Mouse (Mus musculus) large intestine, adult 2 months (tissue): ENCODE data around the gene Dixdc1. TPM values are rescaled to one million over a fixed set of nuclear protein-coding genes. Genes with fewer than 3 reads are reported as not detected.

Experiments
- DNase-seq: peaks from one replicate; pipeline ENCODE4 v3.0.0-alpha.2; 2012; ENCODE audit warnings: low read depth, low spot score
- WGBS: fragments of 180-500 bp; shearing (Covaris S2); methylation state at CpG from one replicate; pipeline ENCODE4 v1.1.7; 2018; 5-methylcytosine and 5-hydroxymethylcytosine counted together
- polyA plus RNA-seq: library from polyadenylated mRNA; depleted of rRNA; stranded (reverse); fragments of >200 nt; gene quantifications from 2 replicates; pipeline ENCODE4 v1.2.3, GENCODE M21; 2012

The Dixdc1 gene
- polyA plus RNA-seq, 1 experiment, result 0.84 TPM

DNA sequence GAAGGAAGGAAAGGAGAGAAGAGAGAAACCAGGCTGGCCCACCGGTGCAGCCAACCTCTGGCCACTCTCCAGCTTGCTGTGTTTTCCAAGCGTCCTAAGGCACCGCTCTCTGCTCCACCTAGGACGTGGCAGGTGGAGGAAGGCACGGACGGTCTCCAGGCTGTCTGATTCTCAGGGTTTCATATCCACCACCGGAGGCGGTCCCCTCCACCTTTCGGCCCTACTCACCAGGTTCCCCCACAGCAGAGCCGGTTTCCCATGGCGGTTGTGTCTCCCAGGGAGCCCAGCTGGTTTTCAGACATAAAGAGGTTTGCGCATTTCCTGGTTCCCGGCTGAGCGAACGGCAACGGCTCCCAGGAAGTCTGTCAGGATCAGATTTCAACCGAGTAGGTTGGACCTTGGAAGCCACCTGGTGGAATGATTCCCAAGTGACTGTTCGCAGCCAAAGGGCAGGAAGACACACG is 6.9 kb upstream of the Dixdc1 start, which contains the start of gene 2310030G06Rik:
Gene 2310030G06Rik, minus strand, starts transcription at position 323 of the 464 bp plus-strand sequence.
- 9% methylated on average over 19 of the region's 19 CpGs for WGBS
- DNase-seq, result peak; percentile 70

DNA sequence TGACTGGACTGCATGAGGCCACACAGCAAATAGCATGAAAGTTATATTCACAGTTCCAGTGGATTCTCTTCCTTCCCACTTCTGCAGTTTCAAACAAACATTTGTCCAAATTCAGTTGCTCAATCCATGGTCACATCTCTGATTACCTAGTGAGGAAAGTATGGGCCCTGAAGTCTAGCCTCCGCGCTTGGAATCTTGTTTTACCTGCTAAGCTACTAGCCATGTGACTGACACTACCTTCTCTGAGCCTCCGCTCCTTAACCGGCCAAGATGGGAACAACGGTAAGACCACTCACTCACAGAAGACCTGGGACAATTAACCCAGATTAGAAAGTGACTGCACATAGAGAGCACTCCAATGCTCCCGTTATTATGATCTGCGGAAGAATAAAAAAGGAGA is 6.5 kb upstream of the Dixdc1 start:
- no peak for DNase-seq
- WGBS, result 16% methylated on average over 7 of the region's 7 CpGs

DNA sequence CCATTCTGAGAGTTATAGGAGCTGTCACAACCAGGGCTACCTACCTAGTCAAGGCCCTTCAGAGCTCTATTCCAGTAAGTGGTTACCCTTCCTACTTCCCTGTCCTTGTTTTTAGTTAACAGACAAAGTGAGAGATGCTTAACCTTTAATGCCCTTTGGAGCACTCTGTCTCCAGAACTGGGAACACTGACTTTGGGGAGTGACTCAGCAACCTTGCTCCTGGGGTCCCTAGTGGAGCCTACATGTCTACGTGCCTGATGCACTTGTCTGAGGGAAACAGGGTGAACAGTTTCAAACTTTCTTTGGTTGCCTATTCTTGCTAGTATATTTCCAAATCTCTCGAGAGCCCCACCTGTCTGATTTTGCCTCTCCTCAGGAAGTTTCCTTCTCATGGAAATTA is 3.4 kb upstream of the Dixdc1 start:
- no peak for DNase-seq
- 75% methylated on average over 2 of the region's 2 CpGs for WGBS

DNA sequence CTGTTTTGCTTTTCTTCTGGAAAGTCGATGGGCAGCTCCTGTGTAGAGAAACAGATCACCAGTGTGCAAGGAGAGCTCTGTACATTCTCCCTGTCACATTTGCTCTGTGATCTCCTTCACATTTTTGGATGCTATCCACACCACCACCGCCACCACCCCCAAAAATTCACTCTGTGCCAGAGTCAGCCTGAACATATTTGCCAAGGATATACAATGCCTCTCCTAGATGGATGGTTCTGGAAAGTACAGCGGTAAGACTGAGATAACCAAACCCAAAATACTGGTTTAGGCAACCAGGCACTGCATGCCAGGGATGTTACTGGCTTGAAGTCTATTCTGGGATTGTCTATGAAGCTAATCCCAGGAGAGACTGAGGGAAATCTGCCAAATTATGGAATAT is 2.9 kb upstream of the Dixdc1 start:
- no peak for DNase-seq
- WGBS, result 76% methylated on average over 3 of the region's 3 CpGs

DNA sequence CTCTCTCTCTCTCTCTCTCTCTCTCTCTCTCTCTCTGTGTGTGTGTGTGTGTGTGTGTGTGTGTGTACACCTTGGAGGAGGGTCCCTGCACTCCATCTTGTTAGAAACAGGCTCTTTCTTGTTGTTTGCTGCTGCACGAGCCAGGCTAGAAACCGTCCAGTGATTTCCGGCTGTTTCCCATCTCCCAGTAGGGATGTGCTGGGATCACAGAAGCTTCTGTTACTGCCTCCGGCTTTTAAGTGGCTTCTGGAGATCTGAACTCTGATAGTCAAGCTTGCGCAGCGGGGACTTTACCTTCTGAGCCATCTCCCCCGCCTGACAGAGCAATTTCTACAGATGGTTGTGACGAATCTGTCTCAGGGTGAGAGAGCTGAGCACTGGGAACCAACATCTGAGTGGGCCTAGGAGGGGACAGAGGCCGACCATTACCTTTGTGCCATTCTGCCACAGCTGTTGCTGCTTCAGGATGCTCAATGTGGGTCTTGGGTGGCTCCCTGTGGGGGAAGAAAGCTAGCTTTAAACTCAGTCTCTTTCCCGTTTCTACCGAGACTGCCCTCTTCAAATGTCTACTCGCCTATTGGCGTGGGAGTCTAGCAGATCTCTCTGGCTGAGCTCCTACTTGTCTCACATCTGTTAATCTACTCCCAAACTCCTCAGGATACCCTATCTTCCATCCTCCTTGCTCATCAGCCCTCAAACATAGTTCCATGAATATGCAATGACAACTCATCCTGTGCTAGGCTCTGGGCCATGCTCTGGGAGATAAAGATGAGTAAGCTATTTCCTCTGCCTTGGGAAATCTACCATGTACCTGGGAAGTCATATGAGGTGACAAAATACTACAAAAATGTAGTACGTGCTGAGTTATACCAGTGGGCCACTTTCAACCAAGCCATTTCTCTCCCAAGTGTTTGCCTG is 1.8 kb upstream of the Dixdc1 start:
- 92% methylated on average over 14 of the region's 14 CpGs for WGBS
- DNase-seq, result no peak

DNA sequence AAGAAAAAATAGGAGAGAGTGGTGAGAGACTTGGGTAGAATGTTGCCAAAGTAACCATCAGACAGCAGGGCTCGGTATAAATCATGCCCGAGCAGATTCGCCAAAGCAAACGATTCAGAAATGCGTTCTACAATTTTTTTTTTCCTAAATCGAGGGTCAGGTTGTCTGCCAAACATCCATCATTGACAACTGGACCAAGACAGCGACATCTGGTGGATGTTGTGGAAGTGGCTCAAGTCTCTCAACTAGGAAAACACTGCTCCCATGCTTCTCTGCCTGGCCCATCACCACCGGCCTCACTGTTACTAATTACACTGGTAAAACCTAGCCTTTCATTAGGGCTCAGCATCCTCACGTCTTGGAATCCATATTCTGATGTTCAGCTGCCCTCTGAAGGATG is 4.3 kb downstream of the Dixdc1 start:
- under 1% methylated on average over 9 of the region's 9 CpGs for WGBS
- DNase-seq, result peak; percentile 35

DNA sequence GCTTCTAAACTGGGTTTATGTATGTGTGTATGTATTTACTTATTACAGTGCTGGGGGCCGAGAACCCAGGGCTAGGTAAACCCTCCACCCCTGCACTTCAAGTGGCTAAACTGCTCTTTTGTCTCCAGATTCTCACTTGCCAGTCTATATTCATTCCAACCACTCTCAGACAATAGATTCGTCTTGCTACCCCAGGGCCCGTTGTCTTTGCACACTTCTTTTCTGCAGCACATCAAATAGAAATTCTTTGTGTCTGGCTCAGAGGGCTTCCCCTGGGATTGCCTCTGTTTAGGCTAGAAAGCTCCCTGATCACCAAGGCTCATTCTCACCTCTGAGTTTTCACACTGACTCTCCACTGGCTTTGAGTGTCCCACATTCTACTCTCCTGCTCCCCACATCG is 6.8 kb downstream of the Dixdc1 start:
- 53% methylated on average over 4 of the region's 4 CpGs for WGBS
- DNase-seq, result no peak

DNA sequence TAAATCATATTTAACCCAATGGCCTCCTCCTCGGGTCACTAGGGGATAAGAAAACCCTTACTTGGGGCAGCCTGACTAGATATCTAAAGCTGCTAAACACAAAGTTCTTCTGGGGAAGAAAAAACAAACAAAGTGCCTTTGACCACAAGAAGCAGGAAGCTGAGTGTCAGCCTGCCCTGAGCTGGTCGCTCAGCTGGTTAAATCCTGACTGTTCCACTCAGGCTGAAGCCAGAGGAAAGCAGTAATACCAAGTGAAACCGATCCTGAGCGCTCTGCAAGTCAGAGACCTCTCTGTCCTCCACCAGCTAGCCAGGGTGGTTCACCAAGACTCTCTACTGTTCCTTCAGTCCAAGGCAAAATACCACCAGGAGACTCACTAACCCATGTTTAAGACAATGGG is 9.7 kb downstream of the Dixdc1 start:
- DNase-seq, result no peak
- 55% methylated on average over 4 of the region's 4 CpGs for WGBS

DNA sequence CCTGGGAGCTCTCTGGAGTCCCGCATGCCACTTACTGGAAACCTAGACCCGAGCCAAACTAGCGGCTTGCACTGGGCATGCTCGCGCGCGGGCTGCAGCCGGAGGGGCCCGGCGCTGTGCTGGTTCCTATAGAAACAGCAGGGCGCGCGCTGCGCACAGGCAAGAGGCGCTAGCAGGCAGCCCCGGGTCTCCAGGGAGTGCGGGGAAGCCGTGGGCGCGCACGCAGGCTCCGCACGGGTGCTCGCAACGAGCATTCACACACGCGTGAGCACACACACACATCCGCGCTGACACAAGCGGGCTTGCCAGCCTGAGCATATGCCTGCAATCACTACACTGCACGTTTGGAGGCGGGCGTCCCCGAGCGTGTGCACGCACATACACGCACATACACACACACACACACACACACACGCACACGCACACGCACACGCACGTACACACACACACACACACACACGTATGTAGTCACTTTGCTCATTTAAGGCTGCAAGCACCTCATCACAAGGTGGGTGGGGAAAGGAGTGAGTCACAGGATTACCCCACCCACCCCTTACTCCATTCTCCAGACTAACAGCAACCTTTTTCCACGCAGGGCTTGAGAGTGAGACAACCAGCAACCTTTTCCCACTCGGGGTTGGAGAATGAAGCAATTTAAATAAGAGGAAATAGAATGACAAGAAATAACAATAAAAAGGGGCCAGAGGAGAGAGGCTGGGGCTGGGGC is 11.2 kb downstream of the Dixdc1 start:
- DNase-seq, result no peak
- WGBS, result under 1% methylated on average over 45 of the region's 45 CpGs

DNA sequence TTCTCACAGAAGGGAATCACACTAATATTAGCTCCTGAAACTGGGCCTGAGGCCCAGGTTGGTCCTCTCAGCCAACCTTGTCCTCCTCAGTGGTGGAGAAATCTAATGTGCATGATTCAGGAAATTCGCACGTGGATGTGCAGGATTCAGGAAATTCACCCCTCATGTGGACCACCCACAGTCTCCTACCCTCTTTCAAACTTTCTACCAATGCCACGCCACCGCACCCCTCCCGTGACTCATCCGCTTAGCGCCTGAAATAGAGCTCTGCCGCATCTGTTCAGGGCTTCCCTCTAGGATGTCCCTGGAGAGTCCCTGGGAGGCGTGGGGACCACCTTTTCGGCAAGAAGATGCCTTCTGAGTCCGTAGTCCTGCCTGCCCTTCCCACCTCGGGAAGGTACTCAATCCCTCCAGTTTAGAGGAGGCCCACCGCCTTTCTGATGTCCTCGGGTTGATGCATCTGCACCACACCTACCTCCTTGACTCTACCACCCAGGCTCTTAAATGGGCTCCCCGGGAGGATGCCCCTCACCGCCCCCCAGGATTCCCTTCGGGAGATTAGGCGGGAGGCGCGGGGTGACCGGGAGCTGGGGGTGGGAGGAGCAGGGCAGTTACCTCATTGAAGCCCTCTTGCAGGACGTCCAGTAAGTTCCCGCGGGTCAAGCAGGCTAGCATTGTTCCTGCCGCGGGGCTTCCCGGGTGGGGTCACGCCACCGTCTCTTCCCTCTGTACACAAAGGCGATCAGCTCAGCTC is 12.0 kb downstream of the Dixdc1 start:
- WGBS, result 29% methylated on average over 30 of the region's 30 CpGs
- DNase-seq, result no peak

DNA sequence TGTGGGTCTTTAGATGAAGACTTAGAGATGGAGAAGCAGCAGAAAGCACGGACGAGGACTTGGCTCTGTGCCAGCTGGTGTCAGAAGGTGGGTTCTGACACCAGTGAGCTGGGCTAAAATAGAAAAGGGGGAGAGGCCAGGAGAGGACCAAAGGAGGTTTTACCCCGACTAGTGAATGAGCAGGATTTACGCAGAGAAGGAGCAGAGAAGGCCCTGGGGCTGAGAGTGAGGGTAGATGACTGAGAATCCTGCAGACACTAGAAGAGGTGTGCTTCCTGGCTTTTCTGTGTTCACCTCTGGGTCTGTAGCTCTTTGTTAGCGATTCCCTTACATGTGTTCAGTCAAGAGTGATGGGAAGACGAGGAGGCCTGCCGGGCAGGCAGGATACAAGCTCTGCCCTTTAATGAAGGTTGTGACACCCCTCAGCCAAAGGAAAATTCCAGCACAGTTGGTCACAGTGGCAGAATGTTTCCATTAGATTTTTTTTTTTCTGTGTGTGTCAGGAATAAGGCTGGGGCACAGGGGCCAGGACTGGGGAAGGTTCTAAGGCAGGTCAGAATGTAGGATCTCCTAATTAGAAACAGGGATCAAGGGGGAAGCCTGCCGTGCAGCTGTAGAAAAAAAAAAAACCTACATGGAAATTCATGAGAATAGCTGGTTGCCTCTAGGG is 13.3 kb downstream of the Dixdc1 start:
- no peak for DNase-seq
- WGBS, result 73% methylated on average over 8 of the region's 8 CpGs

DNA sequence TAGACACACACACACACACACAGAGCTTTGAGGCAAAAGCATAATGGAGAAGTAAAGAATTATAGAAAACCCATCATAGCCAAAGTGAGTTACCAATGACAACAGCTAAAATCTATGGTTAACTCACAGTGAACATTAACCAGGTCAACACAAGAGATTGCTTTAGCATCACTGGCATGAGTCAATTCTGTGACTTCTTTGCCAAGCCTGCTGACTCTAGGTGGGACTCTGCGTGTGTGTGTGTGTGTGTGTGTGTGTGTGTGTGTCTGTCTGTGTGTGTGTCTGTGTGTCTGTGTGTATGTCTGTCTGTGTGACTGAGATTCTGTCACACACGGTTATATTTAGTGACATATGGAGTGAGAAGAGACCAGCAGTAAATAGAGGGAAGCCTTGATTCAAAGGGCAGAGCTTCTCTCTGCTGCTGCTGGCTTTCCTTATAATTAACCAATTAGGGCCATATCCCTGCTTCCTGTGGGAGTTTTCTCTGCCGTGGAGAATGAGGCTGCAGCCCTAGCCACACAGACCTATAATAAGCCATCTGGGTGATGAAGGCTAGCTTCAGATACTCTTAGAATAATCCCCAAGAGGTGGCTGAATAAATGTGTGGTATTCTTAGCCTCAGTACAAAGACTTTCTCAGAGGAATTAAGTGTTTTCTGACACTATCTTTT is 14.5 kb downstream of the Dixdc1 start:
- DNase-seq, result no peak
- 47% methylated on average over 3 of the region's 3 CpGs for WGBS

DNA sequence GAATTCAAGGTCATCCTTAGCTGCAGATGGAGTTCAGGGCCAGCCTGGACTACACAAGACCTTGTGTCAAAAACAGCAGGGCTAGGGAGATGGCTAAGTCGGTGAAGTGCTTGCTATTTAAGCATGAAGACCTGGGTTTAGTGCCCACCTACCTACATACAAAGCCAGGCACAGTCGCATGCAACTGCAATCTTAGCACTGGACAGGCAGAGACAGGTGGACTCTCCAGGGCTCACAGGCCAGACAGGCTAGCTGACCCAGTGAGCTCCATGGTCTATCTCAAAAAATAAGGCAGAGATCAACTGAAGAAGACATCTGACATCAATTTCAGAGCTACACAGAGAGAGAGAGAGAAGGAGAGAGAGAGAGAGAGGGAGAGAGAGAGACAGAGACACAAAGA is 15.2 kb downstream of the Dixdc1 start:
- WGBS, result 87% methylated on average over 2 of the region's 2 CpGs
- no peak for DNase-seq

DNA sequence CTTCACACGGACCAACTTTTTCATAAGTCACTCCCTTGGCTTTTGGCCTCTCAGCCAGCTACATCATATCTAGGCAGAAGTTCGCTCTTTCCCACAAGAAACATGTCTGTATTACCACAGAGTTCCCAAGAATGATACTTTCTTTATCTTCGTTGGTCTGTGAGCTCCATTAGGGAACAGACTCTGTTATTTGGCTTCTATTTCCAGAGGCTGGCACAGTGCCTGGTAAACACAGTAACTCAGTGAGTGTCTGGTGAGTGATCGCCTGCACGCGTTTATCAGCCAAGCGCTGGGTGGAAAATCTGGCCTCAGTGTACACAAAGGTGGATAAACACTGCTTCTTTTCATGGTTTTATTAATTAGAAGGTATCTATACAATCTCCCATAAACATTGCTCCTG is 15.9 kb downstream of the Dixdc1 start:
- 10% methylated on average over 7 of the region's 7 CpGs for WGBS

DNA sequence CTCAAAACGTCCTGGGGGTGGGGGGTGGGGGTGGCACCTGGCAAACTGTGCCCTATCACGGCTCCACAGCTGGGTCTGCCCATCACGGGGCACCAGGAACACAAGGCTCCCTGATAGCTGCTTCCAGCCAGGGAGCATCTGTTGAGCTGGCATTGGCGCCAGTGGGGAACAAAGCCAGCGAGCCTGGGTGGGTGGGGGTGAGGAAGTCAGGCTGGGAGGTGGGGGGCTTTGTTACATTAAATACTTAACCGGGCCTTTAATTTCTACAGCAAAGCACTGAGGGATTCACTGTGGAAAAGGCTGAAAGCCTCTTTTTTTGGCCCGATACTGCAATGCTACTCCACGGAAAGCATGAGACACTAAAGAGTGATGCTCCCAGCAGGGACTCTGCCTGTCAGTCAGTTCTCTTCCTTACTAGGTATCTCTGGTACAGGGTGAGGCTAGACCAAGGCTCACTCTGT is 16.8 kb downstream of the Dixdc1 start:
- 73% methylated on average over 8 of the region's 8 CpGs for WGBS
- DNase-seq, result no peak

More for the DNA sequence above, 15.9 kb downstream of the Dixdc1 start:
- DNase-seq, result no peak

DNA sequence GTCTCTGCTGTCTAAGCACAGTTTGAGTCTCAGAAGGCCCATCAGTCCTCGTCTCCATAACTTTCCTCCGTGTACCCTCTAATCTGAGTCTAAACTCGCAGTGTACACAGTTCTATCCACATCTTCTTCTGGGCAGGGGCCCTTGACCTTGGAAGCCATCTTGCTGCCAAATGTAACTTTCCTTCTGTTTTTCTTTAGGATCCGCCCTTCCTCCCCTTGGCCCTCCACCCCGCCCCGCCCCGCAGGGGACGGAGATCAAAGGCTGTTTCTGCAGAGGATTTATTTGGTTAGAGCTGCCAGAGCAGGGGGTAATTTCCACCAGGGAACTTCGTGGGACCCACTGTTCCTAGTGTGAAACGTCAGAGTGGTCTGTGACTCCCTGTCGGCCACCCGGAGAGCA is 18.3 kb downstream of the Dixdc1 start:
- WGBS, result 38% methylated on average over 12 of the region's 12 CpGs
- DNase-seq, result no peak

DNA sequence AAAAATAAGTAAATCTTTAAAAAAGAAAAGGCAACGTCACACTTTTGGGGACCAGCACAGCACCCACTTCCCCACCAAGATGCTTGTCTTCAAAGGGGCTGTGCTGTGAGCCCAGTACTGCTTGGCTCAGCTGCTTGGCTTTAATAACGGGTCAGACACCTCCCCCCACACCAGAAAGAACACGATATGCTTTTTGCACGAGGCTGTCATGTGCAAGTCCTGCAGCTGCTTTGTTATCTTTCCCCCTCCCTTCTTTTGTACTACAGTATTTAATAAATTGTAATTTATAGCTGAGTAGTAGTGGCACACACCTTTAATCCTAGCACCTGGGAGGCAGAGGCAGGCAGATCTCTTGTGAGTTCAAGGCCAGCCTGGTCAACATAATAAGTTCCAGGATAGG is 20.4 kb downstream of the Dixdc1 start:
- 77% methylated on average over 4 of the region's 4 CpGs for WGBS
- DNase-seq, result no peak

DNA sequence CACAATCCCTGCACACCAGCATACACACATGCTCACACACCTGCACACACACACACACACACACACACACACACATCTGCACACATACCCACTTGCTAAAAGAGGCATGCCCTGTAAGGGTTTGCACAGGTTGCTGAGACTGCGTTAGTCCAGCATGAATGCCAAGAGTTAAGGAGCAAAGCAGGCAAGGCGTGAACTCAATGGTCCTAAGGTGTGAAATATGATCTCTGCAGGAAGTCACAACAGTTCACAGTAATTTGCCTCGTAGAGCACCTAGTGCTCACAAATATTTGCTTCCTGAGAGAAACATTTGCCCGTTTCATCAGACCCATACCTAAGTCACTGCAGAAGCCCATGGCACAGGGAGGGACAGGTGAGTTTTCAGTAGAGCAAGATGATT is 25.1 kb downstream of the Dixdc1 start:
- 20% methylated on average over 4 of the region's 4 CpGs for WGBS
- DNase-seq, result no peak

DNA sequence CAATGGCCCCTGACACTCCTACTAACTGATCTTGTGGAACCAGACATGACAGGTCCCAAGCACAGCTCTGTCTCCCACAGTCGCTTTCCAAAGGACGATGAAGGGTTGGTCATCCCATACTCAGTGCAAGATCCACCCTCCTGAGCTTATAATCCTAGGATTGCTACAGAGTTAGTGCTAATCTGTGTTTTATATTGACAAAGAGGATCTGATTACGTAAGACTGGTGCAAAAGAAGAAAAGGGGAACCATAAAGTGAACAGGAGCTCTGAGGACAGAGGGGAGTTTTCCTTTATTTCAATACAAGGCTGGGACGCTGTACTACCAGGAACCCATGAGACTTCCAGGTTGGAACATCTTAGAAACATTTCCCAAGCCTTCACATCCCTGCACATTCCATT is 28.0 kb downstream of the Dixdc1 start:
- whole genome bisulfite sequencing, result 78% methylated on average over 4 of the region's 4 CpGs

More for the DNA sequence above, 28.0 kb downstream of the Dixdc1 start:
- DNase-seq, result no peak
